Mouse (Mus musculus) MEL (cell line): ENCODE measurements around the gene Rassf6. TPM values are rescaled to one million over a fixed set of nuclear protein-coding genes. Genes with fewer than 3 reads are reported as not detected.

Source experiments
- DNase-seq: peaks from one replicate; pipeline ENCODE4 v3.0.0; 2011; ENCODE audit warnings: low read depth, low spot score
- H3K27ac ChIP-seq: 2 replicates; pipeline ENCODE4 v1.5.1; 2012; ENCODE audit warnings: low read depth, mild to moderate bottlenecking, control low read depth, low read length, moderate library complexity; ENCODE audit not compliant: control insufficient read depth
- H3K27me3 ChIP-seq, 2 experiments: fragments of 150-350 bp in 1 of 2; sonication (generic) in 1 of 2; 2 replicates each; pipeline ENCODE4 v1.6.1; 2012; ENCODE audit warnings: low read length in 2 of 2, mild to moderate bottlenecking in 2 of 2, improper control_type of control experiment in 1 of 2, moderate library complexity in 1 of 2; ENCODE audit not compliant: insufficient read depth in 2 of 2, control insufficient read depth in 1 of 2
- H3K36me3 ChIP-seq, 2 experiments: 2 replicates each; pipeline ENCODE4 v1.6.1; 2012 to 2014; ENCODE audit warnings: low read length in 2 of 2, improper control_type of control experiment in 1 of 2, inconsistent platforms in 1 of 2, mild to moderate bottlenecking in 1 of 2; ENCODE audit not compliant: insufficient read depth in 2 of 2, control insufficient read depth in 1 of 2
- H3K4me1 ChIP-seq, 2 experiments: fragments of 150-350 bp in 1 of 2; sonication (generic) in 1 of 2; 2 replicates each; pipeline ENCODE4 v1.6.1; 2012; ENCODE audit warnings: low read length in 2 of 2, improper control_type of control experiment in 1 of 2, mild to moderate bottlenecking in 1 of 2; ENCODE audit not compliant: insufficient read depth in 2 of 2, control insufficient read depth in 1 of 2
- H3K4me3 ChIP-seq, 2 experiments: fragments of 150-350 bp in 1 of 2; sonication (generic) in 1 of 2; 2 replicates each; pipeline ENCODE4 v1.5.1; 2012; ENCODE audit warnings: low read depth in 2 of 2, low read length in 2 of 2, mild to moderate bottlenecking in 2 of 2, moderate library complexity in 2 of 2, control low read depth in 1 of 2, improper control_type of control experiment in 1 of 2; ENCODE audit not compliant: control insufficient read depth in 1 of 2, insufficient read depth in 1 of 2
- H3K79me2 ChIP-seq: 2 replicates; pipeline ENCODE4 v1.6.1; 2012; ENCODE audit warnings: mild to moderate bottlenecking, low read length, moderate library complexity; ENCODE audit not compliant: control insufficient read depth, poor library complexity, insufficient read depth
- H3K9ac ChIP-seq: 2 replicates; pipeline ENCODE4 v1.6.1; 2012; ENCODE audit warnings: low read depth, mild to moderate bottlenecking, control low read depth, low read length, moderate library complexity; ENCODE audit not compliant: control insufficient read depth, poor library complexity, severe bottlenecking
- H3K9me3 ChIP-seq: fragments of 150-350 bp; sonication (generic); replicated peaks from 2 replicates; pipeline ENCODE4 v1.6.1; 2012; ENCODE audit warnings: mild to moderate bottlenecking, low read length, improper control_type of control experiment, moderate library complexity; ENCODE audit not compliant: insufficient read depth
- CHD1 ChIP-seq: IDR thresholded peaks from 2 replicates; pipeline ENCODE4 v1.6.1; 2012; ENCODE audit warnings: low read depth, mild to moderate bottlenecking, inconsistent platforms, low read length, improper control_type of control experiment
- CHD2 ChIP-seq: IDR thresholded peaks from 2 replicates; pipeline ENCODE4 v1.6.1; 2011; ENCODE audit warnings: low read length, improper control_type of control experiment
- E2F4 ChIP-seq: IDR thresholded peaks from 2 replicates; pipeline ENCODE4 v1.6.1; 2011; ENCODE audit warnings: low read depth, low read length, improper control_type of control experiment, borderline replicate concordance
- ELF1 ChIP-seq: IDR thresholded peaks from 2 replicates; pipeline ENCODE4 v1.6.1; 2014; ENCODE audit warnings: low read depth, mild to moderate bottlenecking, inconsistent platforms, low read length, improper control_type of control experiment, moderate library complexity
- EP300 ChIP-seq, 2 experiments: IDR thresholded peaks; 2 replicates each; pipeline ENCODE4 v1.6.1; 2011; ENCODE audit warnings: improper control_type of control experiment in 2 of 2, low read length in 2 of 2, low read depth in 1 of 2, mild to moderate bottlenecking in 1 of 2
- GATA1 ChIP-seq: IDR thresholded peaks from 2 replicates; pipeline ENCODE4 v1.6.1; 2011; ENCODE audit warnings: low read depth, low read length, improper control_type of control experiment
- HCFC1 ChIP-seq: IDR thresholded peaks from 2 replicates; pipeline ENCODE4 v1.6.1; 2012; ENCODE audit warnings: low read depth, mild to moderate bottlenecking, inconsistent platforms, low read length, improper control_type of control experiment, moderate library complexity
- KAT2A ChIP-seq: conservative IDR thresholded peaks from 2 replicates; pipeline ENCODE4 v1.6.1; 2012; ENCODE audit warnings: low read depth, low read length, improper control_type of control experiment, inconsistent platforms
- MAX ChIP-seq: IDR thresholded peaks from 2 replicates; pipeline ENCODE4 v1.6.1; 2011; ENCODE audit warnings: low read length, improper control_type of control experiment
- MAZ ChIP-seq: IDR thresholded peaks from 2 replicates; pipeline ENCODE4 v1.6.1; 2012; ENCODE audit warnings: low read depth, mild to moderate bottlenecking, inconsistent platforms, low read length, improper control_type of control experiment
- MEF2A ChIP-seq: IDR thresholded peaks from 2 replicates; pipeline ENCODE4 v1.6.1; 2014; ENCODE audit warnings: low read depth, mild to moderate bottlenecking, inconsistent platforms, low read length, improper control_type of control experiment; ENCODE audit not compliant: poor library complexity, insufficient replicate concordance, severe bottlenecking; ENCODE audit errors: extremely low read depth
- MXI1 ChIP-seq: IDR thresholded peaks from 2 replicates; pipeline ENCODE4 v1.6.1; 2011; ENCODE audit warnings: mild to moderate bottlenecking, low read depth, low read length, improper control_type of control experiment
- MYB ChIP-seq: IDR thresholded peaks from 2 replicates; pipeline ENCODE4 v1.6.1; 2011; ENCODE audit warnings: mild to moderate bottlenecking, low read depth, low read length, improper control_type of control experiment
- MYC ChIP-seq: IDR thresholded peaks from 2 replicates; pipeline ENCODE4 v1.6.1; 2011; ENCODE audit warnings: low read depth, mild to moderate bottlenecking, low read length, improper control_type of control experiment, moderate library complexity
- NRF1 ChIP-seq: IDR thresholded peaks from 2 replicates; pipeline ENCODE4 v1.6.1; 2014; ENCODE audit warnings: low read depth, mild to moderate bottlenecking, inconsistent platforms, low read length, improper control_type of control experiment, moderate library complexity; ENCODE audit not compliant: poor library complexity, insufficient read depth, severe bottlenecking
- POLR2AphosphoS2 ChIP-seq: IDR thresholded peaks from 2 replicates; pipeline ENCODE4 v1.6.1; 2011; ENCODE audit warnings: low read length, improper control_type of control experiment
- POLR2AphosphoS5 ChIP-seq: IDR thresholded peaks from 2 replicates; pipeline ENCODE4 v1.6.1; 2012; ENCODE audit warnings: low read depth, borderline replicate concordance, mild to moderate bottlenecking, inconsistent platforms, low read length, moderate library complexity, mixed read lengths
- RAD21 ChIP-seq: IDR thresholded peaks from 2 replicates; pipeline ENCODE4 v1.6.1; 2011; ENCODE audit warnings: mild to moderate bottlenecking, low read depth, low read length, improper control_type of control experiment
- TAL1 ChIP-seq: IDR thresholded peaks from 2 replicates; pipeline ENCODE4 v1.6.1; 2012; ENCODE audit warnings: mild to moderate bottlenecking, inconsistent platforms, low read length, moderate library complexity, mixed read lengths
- TCF12 ChIP-seq: IDR thresholded peaks from 2 replicates; pipeline ENCODE4 v1.6.1; 2014; ENCODE audit warnings: low read depth, mild to moderate bottlenecking, inconsistent platforms, low read length, improper control_type of control experiment, moderate library complexity
- UBTF ChIP-seq: IDR thresholded peaks from 2 replicates; pipeline ENCODE4 v1.6.1; 2012; ENCODE audit warnings: low read depth, mild to moderate bottlenecking, inconsistent platforms, low read length, improper control_type of control experiment, moderate library complexity, borderline replicate concordance; ENCODE audit not compliant: insufficient read depth
- USF1 ChIP-seq: IDR thresholded peaks from 2 replicates; pipeline ENCODE4 v1.6.1; 2014; ENCODE audit warnings: low read depth, mild to moderate bottlenecking, inconsistent platforms, low read length, improper control_type of control experiment, moderate library complexity
- ZKSCAN1 ChIP-seq: IDR thresholded peaks from 2 replicates; pipeline ENCODE4 v1.6.1; 2012; ENCODE audit warnings: low read depth, mild to moderate bottlenecking, inconsistent platforms, low read length, improper control_type of control experiment, moderate library complexity
- polyA plus RNA-seq, 2 experiments: library from polyadenylated mRNA; stranded (reverse) in 1 of 2; unstranded in 1 of 2; fragments of >175 nt in 1 of 2; fragments of >200 nt in 1 of 2; gene quantifications; 2 replicates each; pipeline versions ENCODE4 v1.2.1 to v1.2.4; 2012; ENCODE audit warnings: low replicate concordance in 2 of 2, low read depth in 1 of 2; ENCODE audit not compliant: insufficient read length in 2 of 2, insufficient read depth in 1 of 2, missing spikeins in 1 of 2
- total RNA-seq: library from RNA; depleted of rRNA; stranded (reverse); fragments of 300-350 nt; gene quantifications from 2 replicates; pipeline ENCODE4 v1.2.3, GENCODE M21; 2012

The Rassf6 gene
- total and polyA plus RNA-seq, 3 experiments, result 0.39 TPM; not detected in 2

GRCm38 (mm10) chr5:90579556-90579955 is 60.9 kb downstream of the Rassf6 start:
- Histone ChIP-seq H3K27me3 (no peaks in the 10 kb centered on the region), H3K9ac (no peak overlapping the region), H3K27ac (no peak overlapping the region), H3K4me3 (no peak overlapping the region), H3K4me1 (peaks cover 0 to under 1% of the 10 kb centered on the region in 2 experiments; a peak in 1 of 4 replicates), H3K36me3 (no peaks in the 10 kb centered on the region), H3K79me2 (no peaks in the 10 kb centered on the region)
- no peak for DNase-seq
- TF ChIP-seq TAL1 (no peak), MYC (no peak), KAT2A (no peak), MXI1 (no peak), CHD2 (no peak), GATA1 (no peak), E2F4 (no peak), USF1 (no peak), EP300 (IDR thresholded peaks at IDR 0.05; ENCODE audit: low read depth in 1 of 2, low read length in 2 of 2) (no peak), RAD21 (no peak), MAX (no peak), TCF12 (no peak), MAZ (no peak), UBTF (no peak), POLR2AphosphoS2 (no peak), ZKSCAN1 (no peak), POLR2AphosphoS5 (no peak), ELF1 (no peak), CHD1 (no peak), NRF1 (no peak)
- TF ChIP-seq, all 39 proteins: peak for 0
- no peaks in the 10 kb centered on the region for H3K9me3 ChIP-seq

GRCm38 (mm10) chr5:90577751-90578150 is 62.7 kb downstream of the Rassf6 start:
- H3K4me1 ChIP-seq, result no peaks in the 10 kb centered on the region
- no peak for DNase-seq
- H3K27me3 ChIP-seq, result no peaks in the 10 kb centered on the region
- H3K4me3 ChIP-seq, result no peak overlapping the region
- H3K9me3 ChIP-seq, result no peaks in the 10 kb centered on the region
- no peaks in the 10 kb centered on the region for H3K79me2 ChIP-seq
- H3K27ac ChIP-seq, result no peak overlapping the region
- no peak for TF ChIP-seq MAZ
- no peak for TF ChIP-seq MYB
- TF ChIP-seq HCFC1, result no peak
- no peak for TF ChIP-seq MEF2A
- TF ChIP-seq E2F4, result no peak
- no peak overlapping the region for H3K9ac ChIP-seq
- no peaks in the 10 kb centered on the region for H3K36me3 ChIP-seq
